Mouse (Mus musculus): ENCODE results near the gene Depdc5. TPM values are rescaled to one million over a fixed set of nuclear protein-coding genes. Genes with fewer than 3 reads are reported as not detected.
"Not testable (repeated sequence)": the region's sequence is repeated elsewhere in the genome, so short reads cannot be mapped to it uniquely, and the experiment has no call there.

The Depdc5 gene
- polyA plus RNA-seq, 1 experiment from 2014 or later = 7.4 TPM

DNA sequence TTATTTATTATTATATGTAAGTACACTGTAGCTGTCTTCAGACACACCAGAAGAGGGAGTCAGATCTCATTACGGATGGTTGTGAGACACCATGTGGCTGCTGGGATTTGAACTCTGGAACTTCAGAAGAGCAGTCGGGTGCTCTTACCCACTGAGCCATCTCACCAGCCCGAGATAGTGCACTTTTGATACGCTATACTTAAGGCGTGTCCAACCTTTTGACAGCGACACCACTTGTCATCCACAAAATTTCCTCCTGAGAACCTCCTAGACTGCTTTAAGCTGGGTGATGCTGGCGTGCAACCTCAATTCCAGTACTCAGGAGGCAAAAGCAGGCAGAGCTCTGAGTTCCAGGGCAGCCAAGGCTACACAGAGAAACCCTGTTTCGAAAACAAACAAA lies 170.1 kb downstream of the Depdc5 start:
- ATAC-seq (ENCODE audit: low read depth) = peak; percentile 8; the same call in 1 of the 2 replicates
- H3K4me3 ChIP-seq (replicated peaks); H3K36me3 ChIP-seq; H3K9me3 ChIP-seq (replicated peaks); H3K27me3 ChIP-seq: not testable (repeated sequence)
- H3K27ac ChIP-seq = peak overlapping the region; percentile 47
- WGBS (ENCODE audit: insufficient replicate concordance) = 34% methylated on average over 8 of the region's 8 CpGs
- peak overlapping the region; percentile 53 for H3K4me2 ChIP-seq
- peaks cover 41% of the 10 kb centered on the region for H3K4me1 ChIP-seq (replicated peaks)
- peak overlapping the region; percentile 46; the same call in 1 of the 2 replicates for H3K9ac ChIP-seq
- DNase-seq = peak; percentile 48

DNA sequence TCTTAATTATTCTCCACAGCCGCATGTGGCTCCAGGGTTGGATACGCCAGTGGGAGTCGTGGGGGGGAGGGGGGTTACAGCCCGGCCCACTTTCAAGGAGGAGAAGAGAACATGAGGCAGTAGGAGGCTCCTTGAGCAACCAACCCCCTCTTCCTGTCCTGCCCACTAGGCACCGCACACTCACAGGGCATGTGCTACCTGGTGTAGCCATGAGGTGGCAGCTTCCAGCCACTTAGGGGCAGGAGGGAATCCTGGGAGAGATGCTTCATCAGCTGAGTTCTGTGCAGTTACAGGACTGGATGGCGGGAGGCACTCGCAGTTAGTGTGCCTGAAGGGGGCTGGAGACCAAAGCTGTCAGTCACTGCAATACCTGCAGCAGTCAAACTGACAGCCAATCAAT lies 170.6 kb downstream of the Depdc5 start:
- DNase-seq (peak; percentile 55), ATAC-seq (ENCODE audit: low read depth) (peak; percentile 31; the same call in 1 of the 2 replicates)
- peaks cover 41% of the 10 kb centered on the region for H3K4me1 ChIP-seq (replicated peaks)
- no peak overlapping the region for H3K4me3 ChIP-seq (replicated peaks)
- H3K36me3 ChIP-seq = 0 out of 2 replicates have a peak, but pooled peaks cover 3% of the 10 kb centered on the region
- peak overlapping the region; percentile 46; the same call in 1 of the 2 replicates for H3K9ac ChIP-seq
- no peaks in the 10 kb centered on the region for H3K9me3 ChIP-seq (replicated peaks)
- H3K27me3 ChIP-seq = no peaks in the 10 kb centered on the region
- H3K27ac ChIP-seq = peak overlapping the region; percentile 47; the same call in 1 of the 2 replicates
- 16% methylated on average over 7 of the region's 7 CpGs for WGBS (ENCODE audit: insufficient replicate concordance)
- peak overlapping the region; percentile 53 for H3K4me2 ChIP-seq

DNA sequence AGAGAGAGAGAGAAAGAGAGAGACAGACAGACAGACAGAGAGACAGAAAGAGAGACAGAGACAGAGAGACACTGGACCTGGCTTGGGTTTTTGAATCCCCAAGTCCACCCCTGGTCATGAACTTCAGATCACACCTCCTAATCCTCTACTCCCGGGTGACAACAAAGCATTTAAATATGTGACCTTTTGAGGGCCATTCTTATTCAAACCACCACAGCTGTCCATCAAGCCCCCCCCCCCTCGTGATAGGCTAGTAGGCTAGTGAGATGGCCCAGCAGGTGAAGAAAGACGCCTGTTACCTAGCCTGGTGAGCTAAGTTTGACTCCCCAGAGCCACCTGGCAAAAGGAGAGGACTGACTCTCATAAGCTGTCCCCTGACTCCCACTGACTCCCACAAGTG lies 171.4 kb downstream of the Depdc5 start:
- no peak overlapping the region for H3K4me3 ChIP-seq (replicated peaks)
- no peak overlapping the region for H3K9ac ChIP-seq
- ATAC-seq (ENCODE audit: low read depth) = no peak
- DNase-seq = no peak
- no peak overlapping the region for H3K4me2 ChIP-seq
- peaks cover 45% of the 10 kb centered on the region for H3K4me1 ChIP-seq (replicated peaks)
- WGBS (ENCODE audit: insufficient replicate concordance) = 49% methylated on average over 3 of the region's 3 CpGs
- no peaks in the 10 kb centered on the region for H3K36me3 ChIP-seq
- H3K27me3 ChIP-seq = no peaks in the 10 kb centered on the region
- H3K27ac ChIP-seq = no peak overlapping the region
- no peaks in the 10 kb centered on the region for H3K9me3 ChIP-seq (replicated peaks)

DNA sequence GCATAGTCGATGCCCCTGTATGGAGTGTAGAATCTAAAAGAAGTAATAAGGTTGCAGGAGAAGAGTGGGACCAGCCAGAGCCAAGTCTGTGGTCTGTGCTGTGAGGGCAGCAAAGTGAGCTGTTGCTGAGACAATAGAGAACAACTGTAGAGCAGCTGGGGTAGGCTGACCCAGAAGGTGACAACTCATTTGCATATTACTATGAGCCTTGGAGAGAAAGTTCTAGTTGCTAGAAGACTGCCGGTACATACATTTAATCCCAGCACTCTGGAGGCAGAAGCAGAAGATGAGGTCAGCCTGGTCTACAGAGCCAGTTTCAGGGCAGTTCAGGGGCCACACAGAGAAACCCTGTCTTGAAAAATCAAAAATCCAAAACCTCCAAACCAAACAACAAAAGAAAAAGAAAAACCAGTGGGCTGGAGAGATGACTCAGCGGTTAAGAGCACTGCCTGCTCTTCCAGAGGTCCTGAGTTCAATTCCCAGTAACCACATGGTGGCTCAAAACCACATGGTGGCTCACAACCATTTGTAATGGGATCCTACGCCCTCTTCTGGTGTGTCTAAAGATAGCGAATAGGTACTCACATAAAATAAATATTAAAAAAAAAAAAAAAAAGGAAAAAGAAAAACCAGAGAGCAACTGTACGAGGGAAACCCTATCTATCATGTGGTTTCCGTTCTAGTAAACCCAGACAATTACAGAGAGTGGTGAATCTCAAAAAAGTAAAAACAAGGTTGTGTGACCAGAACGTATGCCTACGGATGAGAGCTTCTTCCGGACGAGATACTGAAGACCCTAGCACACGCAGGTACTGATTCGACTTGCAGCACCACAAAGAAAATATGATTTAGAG lies 175.4 kb downstream of the Depdc5 start:
- Histone ChIP-seq H3K4me1 (replicated peaks) (peaks cover 13% of the 10 kb centered on the region), H3K27ac (no peak overlapping the region), H3K9me3 (replicated peaks) (no peaks in the 10 kb centered on the region), H3K27me3 (peaks cover 7% of the 10 kb centered on the region; the same call in 1 of the 2 replicates), H3K4me3 (replicated peaks) (0 out of 2 replicates have a peak overlapping the region, but pooled peaks have one; percentile 18), H3K36me3 (no peaks in the 10 kb centered on the region), H3K4me2 (peak overlapping the region; percentile 45), H3K9ac (no peak overlapping the region)
- WGBS (ENCODE audit: insufficient replicate concordance) = 29% methylated on average over 13 of the region's 13 CpGs
- no peak for ATAC-seq (ENCODE audit: low read depth)
- DNase-seq = no peak

DNA sequence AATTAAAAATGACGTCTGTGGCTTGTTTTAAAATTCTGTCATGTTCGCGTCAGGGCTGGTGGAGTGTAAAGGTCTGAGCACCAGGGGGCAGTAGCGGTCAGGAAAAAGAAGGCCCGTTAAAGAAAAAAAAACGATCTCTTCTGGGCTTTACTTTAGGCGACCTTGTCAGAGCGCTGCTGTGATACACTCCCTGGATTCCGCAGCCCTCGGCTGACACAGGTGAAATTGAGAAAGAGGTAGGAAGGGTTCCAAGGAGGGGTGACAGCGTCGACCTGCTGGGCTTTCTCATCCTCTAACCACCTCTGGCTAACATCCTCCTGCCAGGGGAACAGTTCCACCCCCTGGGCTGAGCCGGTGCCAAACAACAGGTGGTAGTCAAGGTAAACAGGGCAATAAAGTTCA lies 176.0 kb downstream of the Depdc5 start:
- Histone ChIP-seq H3K9ac (peak overlapping the region; percentile 33; the same call in 1 of the 2 replicates), H3K4me2 (peak overlapping the region; percentile 45), H3K27me3 (peaks cover 7% of the 10 kb centered on the region; the same call in 1 of the 2 replicates), H3K4me1 (replicated peaks) (peaks cover 6% of the 10 kb centered on the region), H3K9me3 (replicated peaks) (no peaks in the 10 kb centered on the region), H3K4me3 (replicated peaks) (0 out of 2 replicates have a peak overlapping the region, but pooled peaks have one; percentile 18), H3K27ac (no peak overlapping the region), H3K36me3 (no peaks in the 10 kb centered on the region)
- no peak; the same call in 1 of the 2 replicates for ATAC-seq (ENCODE audit: low read depth)
- peak; percentile 51 for DNase-seq
- WGBS (ENCODE audit: insufficient replicate concordance) = 5% methylated on average over 13 of the region's 13 CpGs

DNA sequence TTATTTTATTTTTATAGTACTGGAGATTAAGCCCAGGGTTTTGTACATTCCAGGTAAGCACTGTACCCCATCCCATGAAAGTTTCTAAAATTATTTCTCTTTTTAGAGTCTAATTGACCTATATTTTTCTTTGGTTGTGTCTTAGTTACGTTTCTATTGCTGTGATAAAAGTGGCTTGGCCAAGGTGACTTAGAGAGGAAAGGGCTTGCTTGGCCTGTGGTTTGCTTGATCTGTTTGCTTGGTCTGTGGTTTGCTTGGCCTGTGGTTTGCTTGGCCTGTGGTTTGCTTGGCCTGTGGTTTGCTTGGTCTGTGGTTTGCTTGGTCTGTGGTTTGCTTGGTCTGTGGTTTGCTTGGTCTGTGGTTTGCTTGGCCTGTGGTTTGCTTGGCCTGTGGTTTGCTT lies 177.2 kb downstream of the Depdc5 start:
- not testable (repeated sequence) for DNase-seq; H3K9me3 ChIP-seq (replicated peaks); H3K4me2 ChIP-seq; H3K4me3 ChIP-seq (replicated peaks); ATAC-seq (ENCODE audit: low read depth); H3K9ac ChIP-seq; H3K27ac ChIP-seq; H3K36me3 ChIP-seq; H3K27me3 ChIP-seq; H3K4me1 ChIP-seq (replicated peaks)
- WGBS (ENCODE audit: insufficient replicate concordance) = 15% methylated on average over 1 of the region's 1 CpGs

DNA sequence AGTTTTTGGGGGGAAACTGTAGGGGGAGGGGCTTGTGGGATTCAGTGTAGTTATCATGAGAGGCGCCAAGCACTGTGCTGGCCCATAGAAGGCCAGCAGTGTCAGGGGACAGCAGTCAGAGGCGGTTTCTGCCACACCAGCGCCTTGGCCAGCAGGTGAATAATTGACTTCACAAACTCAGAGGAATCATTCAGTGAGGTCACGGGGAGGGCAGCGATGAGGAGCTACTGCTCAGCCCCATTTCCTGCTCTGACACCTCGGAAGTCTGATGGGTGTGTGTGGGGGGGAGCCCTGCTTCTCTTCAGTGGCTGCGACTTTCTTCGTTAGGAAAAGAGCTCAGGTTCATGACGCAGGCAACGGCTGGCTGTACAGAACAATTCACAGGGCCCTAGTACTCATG lies 179.9 kb downstream of the Depdc5 start:
- H3K4me3 ChIP-seq (replicated peaks) = no peak overlapping the region
- no peaks in the 10 kb centered on the region; the same call in 1 of the 2 replicates for H3K9me3 ChIP-seq (replicated peaks)
- peaks cover 4% of the 10 kb centered on the region for H3K4me1 ChIP-seq (replicated peaks)
- peaks cover 15% of the 10 kb centered on the region for H3K27me3 ChIP-seq
- no peak for ATAC-seq (ENCODE audit: low read depth)
- WGBS (ENCODE audit: insufficient replicate concordance) = 56% methylated on average over 10 of the region's 10 CpGs
- no peak for DNase-seq
- no peak overlapping the region for H3K9ac ChIP-seq
- no peak overlapping the region for H3K4me2 ChIP-seq
- H3K27ac ChIP-seq = no peak overlapping the region
- H3K36me3 ChIP-seq = no peaks in the 10 kb centered on the region

Other genes starting within 250 kb of the Depdc5 start
- gene Pisd, start 78.1 kb upstream of the Depdc5 start, polyA plus RNA-seq (2015; fragmentation: Nextera tagmentation; extraction: Ambion mirVana) = 35.2 and 37.9 TPM in 2 replicates
- not detected in 2 replicates for gene Gm20671, start 36.6 kb upstream of the Depdc5 start, polyA plus RNA-seq (2015; fragmentation: Nextera tagmentation; extraction: Ambion mirVana)
- 7.7 and 8.6 TPM in 2 replicates for gene Prr14l, start 9.4 kb upstream of the Depdc5 start, polyA plus RNA-seq (2015; fragmentation: Nextera tagmentation; extraction: Ambion mirVana)
- gene Ywhah, start 155.1 kb downstream of the Depdc5 start, polyA plus RNA-seq (2015; fragmentation: Nextera tagmentation; extraction: Ambion mirVana) = 248 and 292 TPM in 2 replicates
- not detected in 2 replicates for gene Slc5a1, start 240.5 kb downstream of the Depdc5 start, polyA plus RNA-seq (2015; fragmentation: Nextera tagmentation; extraction: Ambion mirVana)